Mouse (Mus musculus): ENCODE data around the gene Mdk.
A peak's percentile ranks its signal among the peaks of the same experiment; 100 is the strongest.

Gene Mdk

DNA sequence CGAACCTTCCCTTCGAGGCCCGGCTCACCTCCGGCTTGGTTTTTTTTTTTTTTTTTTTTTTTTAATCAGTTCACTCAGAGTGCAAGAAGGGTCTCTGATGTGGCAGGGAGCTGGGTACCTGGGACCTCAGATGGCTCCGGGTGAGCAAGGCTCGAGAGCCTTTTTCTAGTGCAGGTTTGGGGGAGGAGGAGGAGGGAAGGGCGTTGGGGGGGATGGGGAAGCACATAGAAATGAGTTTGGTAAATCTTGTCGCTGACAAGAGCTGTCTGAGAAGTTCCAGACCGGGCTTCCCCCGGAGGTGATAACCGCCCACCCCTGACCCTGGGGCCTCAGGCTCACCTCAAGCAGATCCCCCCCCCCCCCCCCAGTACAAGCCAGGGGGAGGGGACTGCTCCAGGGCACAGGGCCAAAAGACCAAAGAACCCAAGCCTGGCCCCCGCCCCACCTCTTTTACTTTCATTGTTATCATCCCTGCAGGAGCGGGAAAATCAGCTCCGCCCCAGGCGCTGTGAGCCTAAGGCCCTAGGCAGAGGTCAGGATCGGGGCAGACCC lies at the start of gene Mdk:
Mdk (minus strand) TSS at position 138 of the 552 bp plus-strand sequence.
- DNase-seq = no peak

- no peak for DNase-seq
Observed at GRCm38 (mm10) chr2:91980830-91981229, 48.7 kb upstream of the Mdk start.

GRCm38 (mm10) chr2:91980245-91980644 lies 48.1 kb upstream of the Mdk start:
- no peak for DNase-seq

GRCm38 (mm10) chr2:91978547-91978946 lies 46.5 kb upstream of the Mdk start:
- DNase-seq = no peak

- DNase-seq = no peak
Observed at GRCm38 (mm10) chr2:91977960-91978359, 45.9 kb upstream of the Mdk start.

- no peak for DNase-seq
Observed at GRCm38 (mm10) chr2:91975581-91976541, 43.8 kb upstream of the Mdk start, which contains the start of gene Dgkz. Gene Dgkz (minus strand): TSS chr2:91975864.

DNA sequence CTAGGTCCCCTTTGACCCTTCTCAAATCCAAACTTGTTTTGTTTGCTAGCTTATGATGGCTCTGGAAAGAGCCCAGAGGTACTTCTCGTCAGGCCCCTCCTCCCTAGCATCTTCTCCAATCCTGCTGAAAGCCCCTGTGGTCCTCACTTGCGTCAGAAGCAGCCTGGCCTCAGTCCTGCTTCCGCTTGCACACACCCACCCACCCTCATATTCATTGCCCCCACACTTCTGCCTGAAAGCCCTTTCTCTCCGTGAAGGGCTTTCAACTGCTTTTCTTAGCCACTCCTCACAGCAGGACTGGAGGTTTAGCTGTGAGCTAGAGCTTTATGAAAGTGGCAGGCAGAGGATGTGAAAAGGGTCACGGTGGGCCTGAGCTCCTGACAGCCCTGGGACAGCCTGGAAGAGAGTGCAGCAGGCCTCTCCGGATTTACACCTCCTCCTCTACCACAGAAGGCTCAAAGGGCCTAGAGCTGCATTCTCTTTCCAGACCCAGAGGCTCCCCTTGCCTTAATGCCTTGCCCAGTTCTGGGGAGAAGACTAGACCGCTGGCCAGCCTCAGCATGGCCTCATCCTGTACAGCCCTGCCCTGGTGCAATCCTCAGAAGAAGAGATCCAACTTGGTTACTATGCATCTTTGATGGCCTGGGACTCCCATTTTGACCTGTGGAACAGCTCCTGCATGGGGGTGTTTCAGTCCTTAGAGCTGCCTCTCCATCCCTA lies 41.5 kb upstream of the Mdk start:
- no peak for DNase-seq

DNA sequence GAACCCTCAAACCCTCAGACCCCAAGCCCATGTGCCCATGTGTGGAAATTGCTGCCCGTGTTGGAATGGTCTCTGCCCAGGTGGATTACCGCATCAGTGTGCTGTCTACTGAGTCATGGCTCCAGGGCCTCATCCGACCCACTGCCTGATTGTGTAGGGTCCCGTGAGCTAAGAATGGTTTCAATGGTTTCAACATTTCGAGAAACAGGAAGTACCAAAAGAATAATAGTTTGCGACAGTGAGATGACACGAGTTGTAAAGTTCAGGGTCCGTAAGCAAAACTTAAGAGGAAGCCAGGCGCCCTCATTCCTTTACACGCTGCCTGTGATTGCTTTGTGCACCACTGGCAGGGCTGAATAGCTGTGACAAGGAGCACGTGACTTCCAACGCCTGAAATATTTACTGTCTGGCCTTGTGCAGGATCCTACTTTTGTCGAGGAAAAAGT lies 40.0 kb upstream of the Mdk start:
- DNase-seq = peak; percentile 34

GRCm38 (mm10) chr2:91971231-91972097 lies 39.4 kb upstream of the Mdk start:
- DNase-seq = peak; percentile 34

DNA sequence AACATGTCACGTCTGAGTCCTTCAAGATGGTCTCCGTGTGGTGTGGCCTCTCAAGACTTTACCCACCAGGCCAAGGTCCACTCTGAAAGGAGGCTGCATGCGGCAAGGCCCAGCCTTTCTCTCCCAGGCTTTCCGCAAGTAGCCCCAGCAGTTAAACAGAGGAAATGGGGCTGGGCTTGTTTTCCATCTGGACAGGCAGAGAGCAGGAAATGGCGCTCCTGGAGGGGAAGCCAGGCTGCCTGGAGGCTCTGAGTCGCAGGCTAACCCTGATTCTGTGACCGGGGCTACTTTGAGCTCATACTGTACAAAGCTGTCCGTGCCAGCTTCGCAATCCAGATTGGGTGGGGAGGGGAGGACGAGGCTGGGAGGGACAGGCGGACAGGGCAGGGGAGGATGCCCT lies 35.9 kb upstream of the Mdk start:
- peak; percentile 61 for DNase-seq

DNA sequence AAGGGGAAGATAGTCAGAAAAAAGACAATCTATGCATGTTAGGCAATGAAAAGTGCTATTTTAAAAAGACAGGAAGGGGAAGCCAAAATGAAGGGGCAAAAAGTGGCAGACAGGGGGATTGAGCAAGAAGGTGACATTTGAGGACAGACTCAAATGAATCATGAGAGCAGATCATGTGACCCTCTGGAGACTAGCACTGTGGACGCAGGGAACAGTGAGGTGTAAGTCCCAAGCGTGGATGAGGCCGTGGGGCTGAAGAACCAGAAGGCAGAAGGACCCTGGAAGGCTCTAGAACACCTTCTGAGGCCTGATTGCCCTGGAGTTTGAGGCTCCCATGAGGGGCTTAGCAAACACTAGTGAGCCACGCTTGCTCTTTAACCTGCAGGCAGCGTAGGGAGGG lies 34.3 kb upstream of the Mdk start:
- no peak for DNase-seq

- DNase-seq = peak; percentile 72
Observed at GRCm38 (mm10) chr2:91965417-91965816, 33.3 kb upstream of the Mdk start.

DNA sequence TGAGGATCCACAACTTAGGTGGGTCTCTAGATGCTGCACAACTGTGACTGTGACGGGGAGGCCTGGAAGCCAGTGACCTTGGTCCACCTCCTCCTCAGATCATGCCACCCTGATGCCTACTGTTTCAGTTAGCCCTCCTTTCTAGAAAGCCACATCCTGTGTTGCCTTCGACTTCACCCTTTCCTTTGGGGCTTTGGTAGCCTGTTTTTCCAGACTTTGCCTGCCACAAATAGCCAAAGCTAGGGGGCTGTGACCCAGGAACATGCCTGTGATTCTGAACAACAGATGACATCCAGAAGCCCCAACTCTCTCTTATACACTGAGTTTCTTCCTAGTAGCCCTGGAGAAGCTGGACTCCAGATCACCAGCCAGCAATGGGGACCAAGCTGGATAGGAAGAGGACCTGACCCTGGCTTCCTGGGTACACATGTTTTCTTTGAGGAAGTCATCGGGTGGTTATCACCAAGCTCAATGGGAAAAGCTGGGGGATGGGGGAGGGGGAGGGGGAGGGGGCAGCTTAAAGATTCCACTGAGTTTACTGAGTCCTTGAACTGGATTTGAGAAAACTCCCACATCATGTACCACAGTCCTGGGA lies 32.6 kb upstream of the Mdk start:
- no peak for DNase-seq

DNA sequence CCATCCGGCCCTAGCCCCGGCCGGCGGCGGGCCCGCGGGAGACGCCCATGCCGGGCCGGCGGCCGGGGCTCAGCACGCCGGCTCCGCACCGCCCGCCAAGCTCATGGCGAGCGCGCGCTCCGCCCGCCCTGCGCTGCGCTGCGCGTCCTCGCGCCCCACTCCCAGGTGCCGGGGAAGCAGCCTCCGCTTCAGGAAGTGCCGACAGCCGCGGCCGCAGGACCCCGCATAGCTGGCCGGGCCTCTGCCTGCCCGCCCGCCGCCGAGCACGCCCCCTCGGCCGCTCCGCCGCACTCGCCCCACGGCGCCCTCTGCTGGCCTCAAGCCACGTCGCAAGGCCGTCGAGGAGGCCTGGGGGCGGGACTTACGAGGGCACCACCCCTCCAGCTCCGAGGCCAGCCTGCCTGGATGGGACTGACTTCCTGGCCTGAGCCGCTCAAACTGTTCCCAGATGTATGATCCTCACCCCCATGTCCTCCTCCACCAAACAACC lies 31.4 kb upstream of the Mdk start:
- DNase-seq = peak; percentile 97

- peak; percentile 45 for DNase-seq
Observed at GRCm38 (mm10) chr2:91962864-91963401, 30.8 kb upstream of the Mdk start.

GRCm38 (mm10) chr2:91961901-91962761 lies 30.0 kb upstream of the Mdk start:
- DNase-seq = peak; percentile 81

- no peak for DNase-seq
Observed at GRCm38 (mm10) chr2:91960459-91960858, 28.4 kb upstream of the Mdk start.

DNA sequence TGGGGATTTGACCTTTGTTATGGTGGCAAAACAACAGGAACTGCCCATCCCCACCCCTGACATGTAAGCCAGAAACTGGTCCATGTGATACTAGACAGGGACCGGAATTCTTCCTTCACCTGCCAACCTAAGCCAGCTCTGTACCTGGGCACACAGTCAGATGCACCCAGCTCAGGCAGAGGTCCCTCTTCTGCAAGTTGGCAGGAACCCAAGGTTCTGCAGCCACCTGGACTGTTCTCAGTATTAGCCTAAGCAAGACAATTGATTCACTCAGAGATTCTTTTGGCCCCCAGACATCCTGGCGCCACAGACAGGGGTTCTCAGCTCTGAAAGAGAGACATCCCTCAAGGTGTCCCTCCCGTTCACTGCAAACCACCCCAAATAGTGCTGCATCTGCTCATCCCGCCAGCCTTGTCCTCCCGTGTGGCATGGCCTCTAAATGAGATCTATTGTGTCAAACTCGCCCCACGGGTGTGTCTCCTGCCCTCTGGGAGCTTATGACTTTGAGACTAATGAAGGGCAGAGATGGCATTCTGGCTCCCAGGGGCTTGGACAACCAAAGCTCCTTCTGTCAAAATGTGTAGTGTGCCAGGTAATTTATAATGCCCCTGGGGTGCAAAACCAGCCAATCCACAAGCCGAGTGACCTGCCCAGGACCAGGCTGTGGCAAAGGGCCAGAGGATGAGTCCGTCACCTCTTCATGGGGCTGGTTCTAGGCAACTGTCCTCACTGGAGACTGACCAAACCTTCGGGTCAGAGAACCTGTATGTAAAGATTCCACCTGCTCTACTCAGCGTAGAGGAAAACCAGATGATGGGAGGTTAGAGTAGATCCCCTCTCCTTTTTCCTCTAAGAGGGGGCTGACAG lies 27.7 kb upstream of the Mdk start:
- DNase-seq = peak; percentile 43

GRCm38 (mm10) chr2:91958701-91959457 lies 26.8 kb upstream of the Mdk start:
- peak; percentile 67 for DNase-seq

Data from kidney, adult 9 months (tissue).